Mouse (Mus musculus): ENCODE data around the gene Fcer1g. TPM values are rescaled to one million over a fixed set of nuclear protein-coding genes. Genes with fewer than 3 reads are reported as not detected.

The Fcer1g gene
- polyA plus RNA-seq, 1 experiment: not detected

- no peak for TF ChIP-seq GATA1 (IDR thresholded peaks at IDR 0.05; ENCODE audit: low read length)
Observed at GRCm38 (mm10) chr1:171251594-171252324, 17.6 kb upstream of the Fcer1g start.

- no peak for TF ChIP-seq GATA1 (IDR thresholded peaks at IDR 0.05; ENCODE audit: low read length)
Observed at GRCm38 (mm10) chr1:171250680-171251593, 16.8 kb upstream of the Fcer1g start, which contains the start of gene Ndufs2. TSS of gene Ndufs2 (minus strand) at chr1:171251388.

GRCm38 (mm10) chr1:171249913-171250600 is 15.9 kb upstream of the Fcer1g start, which contains the start of gene Adamts4:
TSS of gene Adamts4 (plus strand) at chr1:171250421.
- TF ChIP-seq GATA1 (IDR thresholded peaks at IDR 0.05; ENCODE audit: low read length): no peak

- no peak for TF ChIP-seq GATA1 (IDR thresholded peaks at IDR 0.05; ENCODE audit: low read length)
Observed at GRCm38 (mm10) chr1:171248386-171249226, 14.4 kb upstream of the Fcer1g start.

- TF ChIP-seq GATA1 (IDR thresholded peaks at IDR 0.05; ENCODE audit: low read length): no peak
Observed at GRCm38 (mm10) chr1:171247916-171248315, 13.8 kb upstream of the Fcer1g start.

GRCm38 (mm10) chr1:171247453-171247841 is 13.3 kb upstream of the Fcer1g start:
- TF ChIP-seq GATA1 (IDR thresholded peaks at IDR 0.05; ENCODE audit: low read length): no peak

GRCm38 (mm10) chr1:171246709-171247452 is 12.7 kb upstream of the Fcer1g start:
- TF ChIP-seq GATA1 (IDR thresholded peaks at IDR 0.05; ENCODE audit: low read length): no peak

- no peak for TF ChIP-seq GATA1 (IDR thresholded peaks at IDR 0.05; ENCODE audit: low read length)
Observed at GRCm38 (mm10) chr1:171245353-171245752, 11.2 kb upstream of the Fcer1g start.

- TF ChIP-seq GATA1 (IDR thresholded peaks at IDR 0.05; ENCODE audit: low read length): no peak
Observed at GRCm38 (mm10) chr1:171240911-171241310, 6.7 kb upstream of the Fcer1g start.

- TF ChIP-seq GATA1 (IDR thresholded peaks at IDR 0.05; ENCODE audit: low read length): no peak
Observed at GRCm38 (mm10) chr1:171239992-171240744, 6.0 kb upstream of the Fcer1g start.

- no peak for TF ChIP-seq GATA1 (IDR thresholded peaks at IDR 0.05; ENCODE audit: low read length)
Observed at GRCm38 (mm10) chr1:171238463-171238862, 4.3 kb upstream of the Fcer1g start.

- no peak for TF ChIP-seq GATA1 (IDR thresholded peaks at IDR 0.05; ENCODE audit: low read length)
Observed at GRCm38 (mm10) chr1:171237438-171237837, 3.3 kb upstream of the Fcer1g start.

- TF ChIP-seq GATA1 (IDR thresholded peaks at IDR 0.05; ENCODE audit: low read length): no peak
Observed at GRCm38 (mm10) chr1:171235791-171236190, 1.6 kb upstream of the Fcer1g start.

Data from G1E-ER4 (cell line).